Mouse (Mus musculus) bone marrow macrophage, adult 2 months (primary cell): ENCODE data around the gene Nktr.

Source experiments
- CTCF ChIP-seq: IDR thresholded peaks from 2 replicates; pipeline ENCODE4 v1.5.1; 2012; ENCODE audit warnings: low read depth, mild to moderate bottlenecking, low read length, moderate library complexity
- POLR2A ChIP-seq: IDR thresholded peaks from 2 replicates; pipeline ENCODE4 v1.6.1; 2012; ENCODE audit warnings: mild to moderate bottlenecking, low read depth, low read length, borderline replicate concordance

DNA sequence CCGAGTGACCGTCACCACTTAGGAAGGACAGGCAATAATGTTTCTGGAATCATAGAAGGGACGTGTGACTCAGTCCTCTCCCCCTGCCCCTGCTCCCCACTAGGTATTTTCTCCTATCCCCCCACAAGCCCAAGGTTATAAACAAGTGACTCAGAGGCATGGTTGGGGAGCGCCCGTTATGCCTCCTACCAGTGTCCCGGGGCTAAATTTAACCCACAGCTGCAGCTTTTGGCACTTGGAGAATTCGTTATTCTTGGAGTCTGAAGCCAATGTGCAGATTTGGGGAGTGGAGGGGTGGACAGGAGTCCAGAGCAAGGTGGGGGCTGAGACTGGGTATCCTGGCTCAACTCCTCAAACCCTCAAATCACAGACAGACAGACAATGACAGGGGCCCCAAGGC, 57.5 kb downstream of the Nktr start:
- TF ChIP-seq CTCF = no peak
- TF ChIP-seq POLR2A = no peak
